Mouse (Mus musculus) spleen, postnatal 0 days (tissue): Measurements from ENCODE around the gene Bmyc. TPM values are rescaled to one million over a fixed set of nuclear protein-coding genes. Genes with fewer than 3 reads are reported as not detected.

Experiments used
- polyA plus RNA-seq: library from polyadenylated mRNA; unstranded; fragments of >200 nt; fragmentation: Nextera tagmentation; extraction: Ambion mirVana; gene quantifications from 2 replicates; pipeline ENCODE4 v1.2.1, GENCODE M21; 2015

Bmyc gene
- polyA plus RNA-seq: 18.2 and 23.9 TPM in 2 replicates

GRCm38 (mm10) chr2:25706643-25707481 is at the start of gene Bmyc:
Bmyc (plus strand) TSS chr2:25706739.

GRCm38 (mm10) chr2:25657652-25658051 is 48.9 kb upstream of the Bmyc start, which contains the start of gene Lcn5:
Lcn5 (plus strand) TSS chr2:25657952.

GRCm38 (mm10) chr2:25676486-25676885 is 30.1 kb upstream of the Bmyc start, which contains the start of gene Lcn6:
Lcn6 (plus strand) TSS chr2:25676786.

GRCm38 (mm10) chr2:25682426-25682825 is 24.1 kb upstream of the Bmyc start, which contains the start of gene Lcn10:
Lcn10 (plus strand) TSS chr2:25682726.

GRCm38 (mm10) chr2:25699743-25700142 is 6.8 kb upstream of the Bmyc start, which contains the start of gene Obp2a:
Obp2a (plus strand) TSS chr2:25700043.

GRCm38 (mm10) chr2:25736709-25737108 is 30.2 kb downstream of the Bmyc start, which contains the start of gene Obp2b:
Obp2b (plus strand) TSS chr2:25737009.

Other genes starting within 250 kb of the Bmyc start
- 4.8 and 4.9 TPM in 2 replicates for gene Clic3, start 249.9 kb upstream of the Bmyc start, polyA plus RNA-seq
- 22.5 and 28.9 TPM in 2 replicates for gene Paxx, start 245.6 kb upstream of the Bmyc start, polyA plus RNA-seq
- gene Ptgds, start 236.7 kb upstream of the Bmyc start, polyA plus RNA-seq: 1.7 and 2.4 TPM in 2 replicates
- not detected in 2 replicates for gene Lcn12, start 212.8 kb upstream of the Bmyc start, polyA plus RNA-seq
- 30.8 and 34.7 TPM in 2 replicates for gene Fbxw5, start 206.0 kb upstream of the Bmyc start, polyA plus RNA-seq
- gene C8g, start 205.0 kb upstream of the Bmyc start, polyA plus RNA-seq: 2.9 and 3.8 TPM in 2 replicates
- 19.0 and 19.7 TPM in 2 replicates for gene Traf2, start 159.8 kb upstream of the Bmyc start, polyA plus RNA-seq
- gene Edf1, start 148.9 kb upstream of the Bmyc start, polyA plus RNA-seq: 166 and 189 TPM in 2 replicates
- gene Mamdc4, start 131.9 kb upstream of the Bmyc start, polyA plus RNA-seq: 0.29 and 0.80 TPM in 2 replicates
- 52.5 and 57.5 TPM in 2 replicates for gene Phpt1, start 131.5 kb upstream of the Bmyc start, polyA plus RNA-seq
- 0.02 and 0.45 TPM in 2 replicates for gene Ajm1, start 125.0 kb upstream of the Bmyc start, polyA plus RNA-seq
- 31.4 and 36.5 TPM in 2 replicates for gene Rabl6, start 98.2 kb upstream of the Bmyc start, polyA plus RNA-seq
- gene Ccdc183, start 89.1 kb upstream of the Bmyc start, polyA plus RNA-seq: 0.13 and 0.16 TPM in 2 replicates
- gene Tmem141, start 84.7 kb upstream of the Bmyc start, polyA plus RNA-seq: 10.7 and 15.0 TPM in 2 replicates
- 24.5 and 35.1 TPM in 2 replicates for gene Fcna, start 78.7 kb upstream of the Bmyc start, polyA plus RNA-seq
- not detected in 2 replicates for gene Lcn8, start 53.6 kb upstream of the Bmyc start, polyA plus RNA-seq
- gene Lcn5, start 48.8 kb upstream of the Bmyc start, polyA plus RNA-seq: not detected in 2 replicates
- not detected in 2 replicates for gene Lcn6, start 30.0 kb upstream of the Bmyc start, polyA plus RNA-seq
- gene Lcn10, start 24.0 kb upstream of the Bmyc start, polyA plus RNA-seq: not detected in 2 replicates
- not detected in 2 replicates for gene Obp2a, start 6.7 kb upstream of the Bmyc start, polyA plus RNA-seq
- not detected in 2 replicates for gene Obp2b, start 30.3 kb downstream of the Bmyc start, polyA plus RNA-seq
- not detected in 2 replicates for gene Lcn3, start 58.8 kb downstream of the Bmyc start, polyA plus RNA-seq
- gene Lcn11, start 70.3 kb downstream of the Bmyc start, polyA plus RNA-seq: not detected in 2 replicates
- gene Gm13539, start 75.5 kb downstream of the Bmyc start, polyA plus RNA-seq: not detected in 2 replicates
- gene Glt6d1, start 109.1 kb downstream of the Bmyc start, polyA plus RNA-seq: not detected in 2 replicates
- not detected in 2 replicates for gene Lcn9, start 116.4 kb downstream of the Bmyc start, polyA plus RNA-seq
- 0.12 TPM in 1 of 2 replicates, not detected in the other for gene Sohlh1, start 140.5 kb downstream of the Bmyc start, polyA plus RNA-seq
- 0.05 and 0.16 TPM in 2 replicates for gene Kcnt1, start 157.0 kb downstream of the Bmyc start, polyA plus RNA-seq